Mouse (Mus musculus): ENCODE results near the gene Pank3. TPM values are rescaled to one million over a fixed set of nuclear protein-coding genes. Genes with fewer than 3 reads are reported as not detected.

Pank3 gene
- total and polyA plus RNA-seq, 3 experiments, result 2.9 to 73.0 (median 32.6) TPM

DNA sequence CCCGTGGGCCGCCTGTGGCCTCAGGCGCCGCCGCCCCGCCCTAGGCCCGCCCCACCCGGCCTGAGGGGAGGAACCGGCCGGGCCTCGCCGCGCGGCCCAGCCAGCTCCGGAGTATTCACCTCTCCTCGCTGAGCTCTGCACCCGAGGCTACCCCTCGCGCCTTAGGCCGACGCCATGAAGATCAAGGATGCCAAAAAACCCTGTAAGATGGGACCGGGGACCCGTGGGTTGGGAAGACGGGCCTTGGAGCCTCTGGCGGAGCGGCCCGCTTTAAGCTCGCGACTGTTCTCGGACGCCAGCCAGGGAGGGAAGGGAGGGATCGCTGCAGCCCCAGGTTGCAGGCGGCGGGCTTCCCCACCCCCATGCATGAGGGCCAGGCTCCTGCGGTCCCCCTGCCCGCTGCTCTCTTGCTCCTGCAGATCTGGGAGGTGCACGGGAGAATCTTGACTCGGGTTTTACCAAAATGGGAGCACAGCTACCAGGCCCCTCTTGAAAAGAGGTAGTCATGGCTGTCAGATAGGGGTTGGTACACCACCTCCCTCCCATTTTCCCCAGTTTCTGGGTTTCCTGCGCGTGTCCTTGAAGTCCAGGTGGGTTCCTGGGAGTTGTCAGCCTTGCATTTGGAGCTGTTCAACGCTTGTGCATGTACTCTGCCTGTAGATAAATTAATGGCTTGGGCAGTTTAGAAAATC lies 608 bp downstream of the Pank3 start:
- TF ChIP-seq CTCF (IDR thresholded peaks at IDR 0.05; ENCODE audit: low read depth, low read length) (no peak), POLR2AphosphoS5 (IDR thresholded peaks at IDR 0.05; ENCODE audit: insufficient replicate concordance, low read depth, low read length) (no peak), GATA2 (IDR thresholded peaks at IDR 0.05; ENCODE audit: borderline replicate concordance, low read depth, low read length) (no peak), GATA1 (IDR thresholded peaks at IDR 0.05; ENCODE audit: borderline replicate concordance, low read length) (no peak), TAL1 (conservative IDR thresholded peaks at IDR 0.05; ENCODE audit: low read depth, low read length) (no peak)
- H3K4me1 ChIP-seq (ENCODE audit: insufficient read depth, low read depth, low read length), result peaks cover 28% of the 10 kb centered on the region
- peaks cover 9% of the 10 kb centered on the region for H3K36me3 ChIP-seq (replicated peaks)
- 0 out of 2 replicates have a peak, but pooled peaks cover 5% of the 10 kb centered on the region for H3K9me3 ChIP-seq (replicated peaks)
- H3K4me3 ChIP-seq (ENCODE audit: low read depth, low read length), result peak overlapping the region; percentile 88
- DNase-seq (ENCODE audit: low spot score) (peak; percentile 78), ATAC-seq (ENCODE audit: extremely low read depth, insufficient number of reproducible peaks, low FRiP score, poor library complexity, severe bottlenecking) (no peak)
- 0 out of 2 replicates have a peak, but pooled peaks cover 3% of the 10 kb centered on the region for H3K27me3 ChIP-seq (ENCODE audit: insufficient read depth, low read length)

DNA sequence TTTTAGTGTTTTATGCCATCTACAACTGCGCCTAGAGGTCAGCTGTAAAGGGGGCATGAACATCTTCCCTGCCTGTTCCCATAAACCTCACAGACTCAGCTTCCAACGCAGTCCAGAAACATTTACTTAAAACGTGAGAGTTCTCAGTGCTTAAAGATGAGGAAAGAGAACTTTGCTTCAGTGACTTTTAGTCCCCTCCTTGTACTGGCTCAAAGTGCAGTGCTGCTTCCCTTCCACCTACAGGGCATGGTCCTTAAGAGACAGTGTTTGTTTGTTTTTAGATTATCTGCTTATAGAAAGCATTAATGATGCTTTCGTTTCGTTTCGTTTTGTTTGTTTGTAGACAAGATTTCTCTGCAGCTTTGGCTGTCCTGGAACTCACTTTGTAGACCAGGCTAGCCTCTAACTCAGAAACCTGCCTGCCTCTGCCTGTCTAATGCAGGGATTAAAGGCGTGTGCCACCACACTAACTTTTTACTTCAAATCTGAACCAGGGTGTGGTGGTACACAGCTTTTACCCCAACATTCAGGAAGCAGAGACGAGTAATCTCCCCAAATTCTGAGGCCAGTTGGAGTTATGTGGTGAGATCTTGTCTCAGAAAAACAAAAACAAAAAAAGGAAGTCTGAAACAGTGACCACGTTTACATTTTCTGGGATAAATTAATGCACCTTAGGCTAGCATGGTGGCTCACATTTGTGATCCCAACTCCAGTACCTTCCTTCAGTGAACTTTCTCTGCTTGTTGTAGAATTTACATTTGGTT lies 1.6 kb downstream of the Pank3 start:
- DNase-seq (ENCODE audit: low spot score), result no peak
- peaks cover 28% of the 10 kb centered on the region for H3K4me1 ChIP-seq (ENCODE audit: insufficient read depth, low read depth, low read length)

DNA sequence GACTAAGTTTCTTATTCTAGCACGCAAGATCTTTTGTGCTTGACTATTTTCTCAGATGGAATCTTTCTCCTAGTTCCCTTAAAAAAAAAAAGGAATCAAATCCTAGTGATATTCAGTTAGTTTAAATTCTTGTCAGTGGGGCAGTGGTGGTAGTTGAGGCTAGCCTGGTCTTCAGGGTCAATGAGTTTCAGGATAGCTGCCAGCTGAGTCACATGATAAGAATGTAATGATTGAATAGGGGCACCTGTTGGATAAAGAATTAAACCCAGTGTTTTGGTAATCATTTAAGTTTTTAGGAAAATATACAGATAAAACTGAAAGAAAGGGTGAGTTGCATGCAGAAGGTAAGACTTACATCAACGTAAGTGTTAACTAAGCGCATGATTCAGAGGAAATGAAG lies 6.3 kb downstream of the Pank3 start:
- H3K27me3 ChIP-seq (ENCODE audit: insufficient read depth, low read length), result no peaks in the 10 kb centered on the region
- ATAC-seq (ENCODE audit: extremely low read depth, insufficient number of reproducible peaks, low FRiP score, poor library complexity, severe bottlenecking), result no peak
- peaks cover 58% of the 10 kb centered on the region for H3K36me3 ChIP-seq (replicated peaks)
- peaks cover 17% of the 10 kb centered on the region for H3K4me1 ChIP-seq (ENCODE audit: insufficient read depth, low read depth, low read length)
- no peak overlapping the region for H3K4me3 ChIP-seq (ENCODE audit: low read depth, low read length)
- TF ChIP-seq GATA1 (IDR thresholded peaks at IDR 0.05; ENCODE audit: borderline replicate concordance, low read length), result no peak
- no peak for TF ChIP-seq POLR2AphosphoS5 (IDR thresholded peaks at IDR 0.05; ENCODE audit: insufficient replicate concordance, low read depth, low read length)
- no peak for TF ChIP-seq CTCF (IDR thresholded peaks at IDR 0.05; ENCODE audit: low read depth, low read length)
- TF ChIP-seq TAL1 (conservative IDR thresholded peaks at IDR 0.05; ENCODE audit: low read depth, low read length), result no peak
- TF ChIP-seq GATA2 (IDR thresholded peaks at IDR 0.05; ENCODE audit: borderline replicate concordance, low read depth, low read length), result no peak
- no peak for DNase-seq (ENCODE audit: low spot score)
- no peaks in the 10 kb centered on the region for H3K9me3 ChIP-seq (replicated peaks)

More for the DNA sequence above, 1.6 kb downstream of the Pank3 start:
- peak overlapping the region; percentile 88 for H3K4me3 ChIP-seq (ENCODE audit: low read depth, low read length)
- 0 out of 2 replicates have a peak, but pooled peaks cover under 1% of the 10 kb centered on the region for H3K27me3 ChIP-seq (ENCODE audit: insufficient read depth, low read length)
- H3K9me3 ChIP-seq (replicated peaks), result 0 out of 2 replicates have a peak, but pooled peaks cover 5% of the 10 kb centered on the region
- no peak for TF ChIP-seq POLR2AphosphoS5 (IDR thresholded peaks at IDR 0.05; ENCODE audit: insufficient replicate concordance, low read depth, low read length)
- TF ChIP-seq GATA2 (IDR thresholded peaks at IDR 0.05; ENCODE audit: borderline replicate concordance, low read depth, low read length), result no peak
- TF ChIP-seq GATA1 (IDR thresholded peaks at IDR 0.05; ENCODE audit: borderline replicate concordance, low read length), result no peak
- TF ChIP-seq TAL1 (conservative IDR thresholded peaks at IDR 0.05; ENCODE audit: low read depth, low read length), result no peak
- no peak for TF ChIP-seq CTCF (IDR thresholded peaks at IDR 0.05; ENCODE audit: low read depth, low read length)
- ATAC-seq (ENCODE audit: extremely low read depth, insufficient number of reproducible peaks, low FRiP score, poor library complexity, severe bottlenecking), result no peak
- H3K36me3 ChIP-seq (replicated peaks), result peaks cover 16% of the 10 kb centered on the region

DNA sequence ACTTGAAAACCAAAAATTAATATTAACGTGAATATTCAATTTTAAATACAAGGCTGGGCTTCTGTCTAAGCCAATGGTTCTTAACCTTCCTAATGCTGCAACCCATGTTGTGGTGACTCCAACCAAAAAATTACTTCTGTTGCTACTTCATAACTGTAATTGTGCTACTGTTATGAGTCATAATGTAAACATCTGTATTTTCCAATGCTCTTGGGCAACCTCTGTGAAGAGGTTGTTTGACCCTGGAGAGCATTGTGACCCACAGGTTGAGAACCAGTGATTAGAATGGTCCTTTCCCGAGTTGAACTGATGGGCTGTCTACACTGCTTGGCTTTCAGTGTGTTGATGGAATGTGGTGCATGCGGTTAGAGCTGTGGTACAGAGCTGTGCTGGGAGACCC lies 7.2 kb downstream of the Pank3 start:
- no peak for ATAC-seq (ENCODE audit: extremely low read depth, insufficient number of reproducible peaks, low FRiP score, poor library complexity, severe bottlenecking)
- no peak for DNase-seq (ENCODE audit: low spot score)
- Histone ChIP-seq H3K27me3 (ENCODE audit: insufficient read depth, low read length) (no peaks in the 10 kb centered on the region), H3K9me3 (replicated peaks) (no peaks in the 10 kb centered on the region), H3K4me3 (ENCODE audit: low read depth, low read length) (no peak overlapping the region), H3K36me3 (replicated peaks) (peaks cover 62% of the 10 kb centered on the region), H3K4me1 (ENCODE audit: insufficient read depth, low read depth, low read length) (peaks cover 9% of the 10 kb centered on the region; the same call in 1 of the 2 replicates)
- TF ChIP-seq CTCF (IDR thresholded peaks at IDR 0.05; ENCODE audit: low read depth, low read length) (no peak), POLR2AphosphoS5 (IDR thresholded peaks at IDR 0.05; ENCODE audit: insufficient replicate concordance, low read depth, low read length) (no peak), GATA2 (IDR thresholded peaks at IDR 0.05; ENCODE audit: borderline replicate concordance, low read depth, low read length) (no peak), TAL1 (conservative IDR thresholded peaks at IDR 0.05; ENCODE audit: low read depth, low read length) (no peak)

DNA sequence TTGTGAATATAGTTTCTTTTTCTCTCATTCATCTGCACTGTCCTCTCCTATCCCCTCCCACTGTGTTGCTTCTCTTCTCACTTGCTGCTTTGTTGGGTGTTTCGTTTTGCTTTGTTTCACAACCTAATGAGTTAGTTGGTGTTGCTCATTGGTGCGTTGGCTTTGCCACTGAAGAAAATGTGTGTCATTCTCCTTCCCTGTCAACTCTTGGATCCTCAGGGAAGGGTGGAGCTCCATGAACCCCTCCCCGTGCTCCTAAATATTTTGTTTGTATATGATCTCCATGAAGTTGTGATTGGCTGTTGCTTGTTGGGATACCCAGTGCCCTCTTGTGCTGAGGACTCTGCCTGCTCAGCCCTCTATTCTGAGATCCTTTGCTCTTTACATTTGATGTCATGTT lies 11.1 kb downstream of the Pank3 start:
- no peaks in the 10 kb centered on the region for H3K27me3 ChIP-seq (ENCODE audit: insufficient read depth, low read length)
- no peak for ATAC-seq (ENCODE audit: extremely low read depth, insufficient number of reproducible peaks, low FRiP score, poor library complexity, severe bottlenecking)
- H3K4me3 ChIP-seq (ENCODE audit: low read depth, low read length), result no peak overlapping the region
- H3K9me3 ChIP-seq (replicated peaks), result no peaks in the 10 kb centered on the region
- H3K36me3 ChIP-seq (replicated peaks), result peaks cover 87% of the 10 kb centered on the region
- H3K4me1 ChIP-seq (ENCODE audit: insufficient read depth, low read depth, low read length), result no peaks in the 10 kb centered on the region
- TF ChIP-seq GATA2 (IDR thresholded peaks at IDR 0.05; ENCODE audit: borderline replicate concordance, low read depth, low read length) (no peak), TAL1 (conservative IDR thresholded peaks at IDR 0.05; ENCODE audit: low read depth, low read length) (no peak), POLR2AphosphoS5 (IDR thresholded peaks at IDR 0.05; ENCODE audit: insufficient replicate concordance, low read depth, low read length) (no peak), GATA1 (IDR thresholded peaks at IDR 0.05; ENCODE audit: borderline replicate concordance, low read length) (no peak), CTCF (IDR thresholded peaks at IDR 0.05; ENCODE audit: low read depth, low read length) (no peak)
- DNase-seq (ENCODE audit: low spot score), result no peak

DNA sequence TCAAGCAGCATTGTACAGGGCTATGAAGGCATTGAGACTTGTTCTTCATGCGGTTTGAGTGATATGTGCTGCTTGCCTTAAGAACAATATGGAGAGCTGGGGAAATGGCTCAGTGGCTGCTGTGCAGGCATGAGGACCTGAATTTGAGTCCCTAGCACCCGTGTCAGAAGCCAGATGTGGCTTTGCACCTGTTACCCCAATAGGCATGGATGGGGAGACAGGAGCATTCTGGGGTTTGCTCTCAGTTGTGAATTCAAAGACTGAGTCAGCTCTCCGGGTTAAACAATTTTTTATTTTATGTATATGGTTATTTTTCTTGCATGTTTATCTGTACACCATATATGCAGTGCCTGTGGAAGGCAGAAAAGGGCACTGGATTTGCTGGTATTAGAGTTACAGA lies 13.2 kb downstream of the Pank3 start:
- ATAC-seq (ENCODE audit: extremely low read depth, insufficient number of reproducible peaks, low FRiP score, poor library complexity, severe bottlenecking) (no peak), DNase-seq (ENCODE audit: low spot score) (no peak)
- TF ChIP-seq POLR2AphosphoS5 (IDR thresholded peaks at IDR 0.05; ENCODE audit: insufficient replicate concordance, low read depth, low read length) (no peak), GATA1 (IDR thresholded peaks at IDR 0.05; ENCODE audit: borderline replicate concordance, low read length) (no peak), CTCF (IDR thresholded peaks at IDR 0.05; ENCODE audit: low read depth, low read length) (no peak), GATA2 (IDR thresholded peaks at IDR 0.05; ENCODE audit: borderline replicate concordance, low read depth, low read length) (no peak), TAL1 (conservative IDR thresholded peaks at IDR 0.05; ENCODE audit: low read depth, low read length) (no peak)
- no peaks in the 10 kb centered on the region for H3K27me3 ChIP-seq (ENCODE audit: insufficient read depth, low read length)
- peaks cover 79% of the 10 kb centered on the region for H3K36me3 ChIP-seq (replicated peaks)
- H3K4me3 ChIP-seq (ENCODE audit: low read depth, low read length), result no peak overlapping the region
- no peaks in the 10 kb centered on the region for H3K9me3 ChIP-seq (replicated peaks)
- no peaks in the 10 kb centered on the region for H3K4me1 ChIP-seq (ENCODE audit: insufficient read depth, low read depth, low read length)
